Mouse (Mus musculus) hindbrain, embryonic 14.5 days (tissue): ENCODE results near the gene Tlr2. TPM values are rescaled to one million over a fixed set of nuclear protein-coding genes. Genes with fewer than 3 reads are reported as not detected.

Source experiments
- polyA plus RNA-seq: library from polyadenylated mRNA; unstranded; fragments of >200 nt; fragmentation: Nextera tagmentation; extraction: Ambion mirVana; gene quantifications from 2 replicates; pipeline ENCODE4 v1.2.1, GENCODE M21; 2014

Tlr2 gene
- polyA plus RNA-seq, 1 experiment from 2014 or later = 1.2 TPM

Other genes starting within 250 kb of the Tlr2 start
- gene Sfrp2, start 75.4 kb downstream of the Tlr2 start, polyA plus RNA-seq = 54.8 and 76.0 TPM in 2 replicates
- gene Tmem131l, start 198.4 kb upstream of the Tlr2 start, polyA plus RNA-seq = 51.2 and 57.5 TPM in 2 replicates